In genomic region chr2:105903896-105904756, GRCm38 (mm10) we compare ENCODE assay signal across 7 mouse cellular contexts. TPM values are rescaled to one million over a fixed set of nuclear protein-coding genes. Genes with fewer than 3 reads are reported as not detected.
DNase-seq lines count a peak whose midpoint lies in the region; ATAC-seq lines count a peak whose summit lies in the region.

TSS of gene Elp4 (minus strand) at chr2:105904564.
TSS of gene Immp1l (plus strand) at chr2:105904638.

- no peaks in the 10 kb centered on the region for H3K27me3 ChIP-seq in embryonic facial prominence, embryonic 11.5 days (ENCODE audit: control insufficient read depth, insufficient read depth, low read length)
- no peaks in the 10 kb centered on the region for H3K27me3 ChIP-seq in limb, embryonic 10.5 days (ENCODE audit: low read depth, poor library complexity, severe bottlenecking)
- peaks cover 7% of the 10 kb centered on the region for H3K27me3 ChIP-seq in midbrain, embryonic 13.5 days

- peak within 1 kb of the TSS; percentile 86 for H3K9ac ChIP-seq in embryonic facial prominence, embryonic 11.5 days (replicated peaks; ENCODE audit: low read length)
- H3K9ac ChIP-seq in midbrain, embryonic 13.5 days (replicated peaks): peak within 1 kb of the TSS; percentile 85

- no peaks in the 10 kb centered on the region for H3K36me3 ChIP-seq in embryonic facial prominence, embryonic 11.5 days (replicated peaks; ENCODE audit: control insufficient read depth, insufficient read depth, low read depth, low read length)
- peaks cover 7% of the 10 kb centered on the region; the same call in 1 of the 2 replicates for H3K36me3 ChIP-seq in limb, embryonic 10.5 days
- no peaks in the 10 kb centered on the region for H3K36me3 ChIP-seq in midbrain, embryonic 13.5 days

- peak within 1 kb of the TSS; percentile 52 for H3K4me3 ChIP-seq in embryonic facial prominence, embryonic 11.5 days (ENCODE audit: low read depth, low read length)
- peak within 1 kb of the TSS; percentile 92 for H3K4me3 ChIP-seq in limb, embryonic 10.5 days
- peak within 1 kb of the TSS; percentile 78 for H3K4me3 ChIP-seq in midbrain, embryonic 13.5 days (replicated peaks)

- peak; percentile 96 for DNase-seq in adrenal gland, postnatal 14 days
- peak; percentile 98 for DNase-seq in embryonic facial prominence, embryonic 11.5 days (ENCODE audit: low spot score)
- DNase-seq in kidney, adult 11 months: peak; percentile 97
- peak; percentile 93 for DNase-seq in limb, embryonic 10.5 days (ENCODE audit: low spot score)
- peak; percentile 93 for DNase-seq in spleen, adult 12 weeks (ENCODE audit: low spot score)

- H3K27ac ChIP-seq in embryonic facial prominence, embryonic 11.5 days (replicated peaks; ENCODE audit: low read depth, low read length): no peak within 1 kb of the TSS
- peak within 1 kb of the TSS; percentile 92 for H3K27ac ChIP-seq in limb, embryonic 10.5 days
- no peak within 1 kb of the TSS; the same call in 1 of the 2 replicates for H3K27ac ChIP-seq in midbrain, embryonic 13.5 days

- ATAC-seq in embryonic facial prominence, embryonic 11.5 days (replicated peaks; ENCODE audit: insufficient number of reproducible peaks, low FRiP score, low TSS enrichment, low read depth): peak; percentile 100
- ATAC-seq in granulocyte monocyte progenitor cell, adult 5-6 weeks (replicated peaks; ENCODE audit: poor library complexity, severe bottlenecking): peak; percentile 98
- ATAC-seq in midbrain, embryonic 13.5 days: peak; percentile 100

- peak within 1 kb of the TSS; percentile 71 for H3K4me2 ChIP-seq in embryonic facial prominence, embryonic 11.5 days (ENCODE audit: low read depth, low read length)
- peak within 1 kb of the TSS; percentile 86 for H3K4me2 ChIP-seq in midbrain, embryonic 13.5 days (replicated peaks)

- H3K9me3 ChIP-seq in embryonic facial prominence, embryonic 11.5 days (replicated peaks; ENCODE audit: control insufficient read depth, low read length): no peaks in the 10 kb centered on the region
- H3K9me3 ChIP-seq in limb, embryonic 10.5 days (replicated peaks): no peaks in the 10 kb centered on the region
- H3K9me3 ChIP-seq in midbrain, embryonic 13.5 days: no peaks in the 10 kb centered on the region

- H3K4me1 ChIP-seq in embryonic facial prominence, embryonic 11.5 days (ENCODE audit: control insufficient read depth, insufficient read depth, low read length): no peaks in the 10 kb centered on the region
- peaks cover 8% of the 10 kb centered on the region; the same call in 1 of the 2 replicates for H3K4me1 ChIP-seq in limb, embryonic 10.5 days
- H3K4me1 ChIP-seq in midbrain, embryonic 13.5 days (replicated peaks): peaks cover 11% of the 10 kb centered on the region

- WGBS in embryonic facial prominence, embryonic 11.5 days: under 1% methylated on average over 39 of the region's 39 CpGs
- WGBS in limb, embryonic 10.5 days: under 1% methylated on average over 39 of the region's 39 CpGs
- under 1% methylated on average over 39 of the region's 39 CpGs for WGBS in midbrain, embryonic 13.5 days

RNA-seq across cellular contexts. Expression of gene Elp4, which starts in this region (rescaled TPM):
- total RNA-seq in adrenal gland, postnatal 14 days (2021): 16.6 and 17.6 TPM in 2 replicates
- 56.5 and 61.5 TPM in 2 replicates for polyA plus RNA-seq in embryonic facial prominence, embryonic 11.5 days (2014; fragmentation: Nextera tagmentation; extraction: Ambion mirVana)
- 14.0 and 17.7 TPM in 2 replicates for total RNA-seq in granulocyte monocyte progenitor cell, adult 5-6 weeks (2014; fragmentation: Nextera tagmentation)
- total RNA-seq in granulocyte monocyte progenitor cell, adult 5-6 weeks (2017): 17.1 and 20.3 TPM in 2 replicates
- 39.2 and 48.7 TPM in 2 replicates for polyA plus RNA-seq in limb, embryonic 10.5 days (2016; fragmentation: Nextera tagmentation; extraction: Ambion mirVana)
- 43.3 and 45.2 TPM in 2 replicates for polyA plus RNA-seq in midbrain, embryonic 13.5 days (2015; fragmentation: Nextera tagmentation; extraction: Ambion mirVana)

RNA-seq across cellular contexts. Expression of gene Immp1l, which starts in this region (rescaled TPM):
- total RNA-seq in adrenal gland, postnatal 14 days (2021): 46.7 TPM in 2 replicates
- 151 and 158 TPM in 2 replicates for polyA plus RNA-seq in embryonic facial prominence, embryonic 11.5 days (2014; fragmentation: Nextera tagmentation; extraction: Ambion mirVana)
- 53.8 and 59.1 TPM in 2 replicates for total RNA-seq in granulocyte monocyte progenitor cell, adult 5-6 weeks (2014; fragmentation: Nextera tagmentation)
- 39.6 and 55.8 TPM in 2 replicates for total RNA-seq in granulocyte monocyte progenitor cell, adult 5-6 weeks (2017)
- 109 and 120 TPM in 2 replicates for polyA plus RNA-seq in limb, embryonic 10.5 days (2016; fragmentation: Nextera tagmentation; extraction: Ambion mirVana)
- polyA plus RNA-seq in midbrain, embryonic 13.5 days (2015; fragmentation: Nextera tagmentation; extraction: Ambion mirVana): 103 and 106 TPM in 2 replicates
